Mouse (Mus musculus) C2C12 (cell line): ENCODE results near the gene Ipo13. TPM values are rescaled to one million over a fixed set of nuclear protein-coding genes. Genes with fewer than 3 reads are reported as not detected.

Experiments used
- H3K27me3 ChIP-seq: one replicate; pipeline ENCODE4 v1.6.1; 2011; ENCODE audit not compliant: control insufficient read depth, insufficient read depth, insufficient read length
- H3K36me3 ChIP-seq: one replicate; pipeline ENCODE4 v1.6.1; 2011; ENCODE audit not compliant: control insufficient read depth, insufficient read depth
- H3K4me3 ChIP-seq: one replicate; pipeline ENCODE4 v1.5.1; 2011; ENCODE audit warnings: mild to moderate bottlenecking, control low read depth; ENCODE audit not compliant: poor library complexity, insufficient read depth, severe bottlenecking
- H3K79me2 ChIP-seq: one replicate; pipeline ENCODE4 v1.6.1; 2011; ENCODE audit not compliant: control insufficient read depth, insufficient read depth
- H3K79me3 ChIP-seq: one replicate; pipeline ENCODE4 v1.6.1; 2011; ENCODE audit warnings: low read depth, control low read depth
- H3ac ChIP-seq: one replicate; pipeline ENCODE3; 2011; ENCODE audit warnings: low read depth; ENCODE audit not compliant: control insufficient read depth, insufficient read length
- CEBPB ChIP-seq: IDR thresholded peaks from one replicate; pipeline ENCODE4 v1.6.1; 2011; ENCODE audit warnings: low read depth, mild to moderate bottlenecking, control low read depth, moderate library complexity
- CTCF ChIP-seq: IDR thresholded peaks from one replicate; pipeline ENCODE4 v1.5.1; 2011; ENCODE audit not compliant: control insufficient read depth, insufficient read depth, insufficient read length
- FOSL1 ChIP-seq: IDR thresholded peaks from one replicate; pipeline ENCODE4 v1.8.0; 2011; ENCODE audit warnings: mild to moderate bottlenecking, low read length; ENCODE audit not compliant: poor library complexity, insufficient read depth, severe bottlenecking
- MAX ChIP-seq: IDR thresholded peaks from one replicate; pipeline ENCODE4 v1.6.1; 2011; ENCODE audit warnings: mild to moderate bottlenecking, control low read depth
- MYOD1 ChIP-seq: IDR thresholded peaks from one replicate; pipeline ENCODE4 v1.6.1; 2011; ENCODE audit warnings: low read depth; ENCODE audit not compliant: control insufficient read depth, insufficient read length
- MYOG ChIP-seq: IDR thresholded peaks from one replicate; pipeline ENCODE4 v1.6.1; 2011; ENCODE audit not compliant: control insufficient read depth, insufficient read length; ENCODE audit errors: extremely low read depth
- USF1 ChIP-seq: IDR thresholded peaks from one replicate; pipeline ENCODE4 v1.6.1; 2011; ENCODE audit warnings: low read depth, mild to moderate bottlenecking, control low read depth, moderate library complexity
- polyA plus RNA-seq: library from polyadenylated mRNA; unstranded; fragments of >200 nt; fragmentation: generic; extraction: Trizol; gene quantifications from one replicate; pipeline ENCODE4 v1.2.1, GENCODE M21; 2012; ENCODE audit warnings: missing spikeins

Ipo13 gene
- polyA plus RNA-seq, 1 experiment: 43.6 TPM

GRCm38 (mm10) chr4:117936964-117937363 lies 22.2 kb upstream of the Ipo13 start:
- H3K79me2 ChIP-seq: no peaks in the 10 kb centered on the region
- TF ChIP-seq CTCF (no peak), USF1 (no peak), FOSL1 (no peak), CEBPB (no peak), MAX (no peak), MYOD1 (no peak), MYOG (no peak)

GRCm38 (mm10) chr4:117934081-117934480 lies 19.3 kb upstream of the Ipo13 start:
- TF ChIP-seq MYOD1 (no peak), MAX (no peak), MYOG (no peak), CEBPB (no peak), CTCF (no peak), USF1 (no peak), FOSL1 (no peak)
- H3K27me3 ChIP-seq: no peaks in the 10 kb centered on the region
- no peak overlapping the region for H3ac ChIP-seq
- H3K79me3 ChIP-seq: no peaks in the 10 kb centered on the region
- H3K79me2 ChIP-seq: no peaks in the 10 kb centered on the region
- H3K36me3 ChIP-seq: no peaks in the 10 kb centered on the region
- H3K4me3 ChIP-seq: no peak overlapping the region

More at GRCm38 (mm10) chr4:117936964-117937363, 22.2 kb upstream of the Ipo13 start:
- H3K4me3 ChIP-seq: no peak overlapping the region
- H3K36me3 ChIP-seq: no peaks in the 10 kb centered on the region
- no peaks in the 10 kb centered on the region for H3K79me3 ChIP-seq
- H3ac ChIP-seq: no peak overlapping the region
- H3K27me3 ChIP-seq: no peaks in the 10 kb centered on the region

- H3K36me3 ChIP-seq: no peaks in the 10 kb centered on the region
- no peaks in the 10 kb centered on the region for H3K27me3 ChIP-seq
- no peaks in the 10 kb centered on the region for H3K79me3 ChIP-seq
- no peak for TF ChIP-seq MYOD1
- TF ChIP-seq FOSL1: no peak
- TF ChIP-seq CTCF: no peak
- TF ChIP-seq CEBPB: no peak
- no peak for TF ChIP-seq USF1
- no peak for TF ChIP-seq MAX
- TF ChIP-seq MYOG: no peak
- H3K4me3 ChIP-seq: no peak overlapping the region
- H3ac ChIP-seq: no peak overlapping the region
- H3K79me2 ChIP-seq: no peaks in the 10 kb centered on the region
These were observed 18.4 kb upstream of the Ipo13 start for GRCm38 (mm10) chr4:117933248-117933647.

GRCm38 (mm10) chr4:117929391-117929881 lies 14.6 kb upstream of the Ipo13 start, which contains the start of gene Artn:
Gene Artn (minus strand): TSS chr4:117929763.
- Histone ChIP-seq H3K27me3 (no peaks in the 10 kb centered on the region), H3ac (peak within 1 kb of the TSS; percentile 76), H3K79me2 (no peaks in the 10 kb centered on the region), H3K36me3 (no peaks in the 10 kb centered on the region), H3K4me3 (peak within 1 kb of the TSS; percentile 18), H3K79me3 (no peaks in the 10 kb centered on the region)
- TF ChIP-seq MYOD1: no peak
- TF ChIP-seq MAX: no peak
- no peak for TF ChIP-seq USF1
- no peak for TF ChIP-seq CEBPB
- no peak for TF ChIP-seq MYOG
- TF ChIP-seq FOSL1: no peak
- TF ChIP-seq CTCF: no peak

- Histone ChIP-seq H3K79me2 (no peaks in the 10 kb centered on the region), H3K27me3 (no peaks in the 10 kb centered on the region), H3K79me3 (no peaks in the 10 kb centered on the region), H3ac (peak overlapping the region; percentile 31), H3K36me3 (no peaks in the 10 kb centered on the region), H3K4me3 (peak overlapping the region; percentile 18)
- TF ChIP-seq CEBPB: no peak
- no peak for TF ChIP-seq USF1
- peak; percentile 19 for TF ChIP-seq CTCF
- TF ChIP-seq MYOD1: no peak
- TF ChIP-seq FOSL1: no peak
- no peak for TF ChIP-seq MYOG
- no peak for TF ChIP-seq MAX
These were observed 14.0 kb upstream of the Ipo13 start for GRCm38 (mm10) chr4:117928699-117929241.

GRCm38 (mm10) chr4:117928234-117928633 lies 13.4 kb upstream of the Ipo13 start:
- Histone ChIP-seq H3K27me3 (no peaks in the 10 kb centered on the region), H3ac (no peak overlapping the region), H3K4me3 (no peak overlapping the region)

More at GRCm38 (mm10) chr4:117928234-117928633, 13.4 kb upstream of the Ipo13 start:
- Histone ChIP-seq H3K79me3 (no peaks in the 10 kb centered on the region), H3K79me2 (no peaks in the 10 kb centered on the region), H3K36me3 (no peaks in the 10 kb centered on the region)
- TF ChIP-seq CTCF (peak; percentile 36), CEBPB (no peak)
